Mouse (Mus musculus) regulatory T cell (primary cell): Measurements from ENCODE around the gene Wdr92.

Source experiments
- in situ Hi-C: fragments of 300-600 bp; cut with MboI, MseI; formaldehyde crosslinking; loops from one replicate; pipeline ENCODE4 v1.15.1; 2025; ENCODE audit warnings: high pct_unique_total_duplicates

The Wdr92 gene

GRCm38 (mm10) chr11:17181807-17182206, at the start of gene Wdr92:
TSS of gene Wdr92 (plus strand) at chr11:17182107.
- in situ Hi-C loops: no loop called here

GRCm38 (mm10) chr11:17135638-17136037, 46.3 kb upstream of the Wdr92 start:
- in situ Hi-C loops: no loop called here

GRCm38 (mm10) chr11:17138306-17139033, 43.4 kb upstream of the Wdr92 start:
- in situ Hi-C loops: no loop called here

GRCm38 (mm10) chr11:17158858-17159737, 22.8 kb upstream of the Wdr92 start, which contains the start of gene Ppp3r1:
TSS of gene Ppp3r1 (plus strand) at chr11:17159263.
- in situ Hi-C loops: loop anchor here (5.0 kb wide), 1 partner anchor 212 kb away; no protein-coding TSS in a partner anchor

- in situ Hi-C loops: loop anchor here (5.0 kb wide), 1 partner anchor 212 kb away; no protein-coding TSS in a partner anchor
These were observed 22.1 kb upstream of the Wdr92 start for GRCm38 (mm10) chr11:17159738-17160241.

GRCm38 (mm10) chr11:17160242-17160641, 21.7 kb upstream of the Wdr92 start:
- in situ Hi-C loops: no loop called here

GRCm38 (mm10) chr11:17163956-17164355, 18.0 kb upstream of the Wdr92 start:
- in situ Hi-C loops: no loop called here

GRCm38 (mm10) chr11:17166627-17167026, 15.3 kb upstream of the Wdr92 start:
- in situ Hi-C loops: no loop called here

- in situ Hi-C loops: no loop called here
These were observed 12.6 kb upstream of the Wdr92 start for GRCm38 (mm10) chr11:17169262-17169661.

GRCm38 (mm10) chr11:17170938-17171729, 10.8 kb upstream of the Wdr92 start:
- in situ Hi-C loops: no loop called here

GRCm38 (mm10) chr11:17172300-17172699, 9.6 kb upstream of the Wdr92 start:
- in situ Hi-C loops: no loop called here

GRCm38 (mm10) chr11:17176638-17177037, 5.3 kb upstream of the Wdr92 start:
- in situ Hi-C loops: no loop called here

GRCm38 (mm10) chr11:17180753-17181152, 1.2 kb upstream of the Wdr92 start:
- in situ Hi-C loops: no loop called here

GRCm38 (mm10) chr11:17183165-17183564, 1.3 kb downstream of the Wdr92 start:
- in situ Hi-C loops: no loop called here

- in situ Hi-C loops: no loop called here
These were observed 5.7 kb downstream of the Wdr92 start for GRCm38 (mm10) chr11:17187649-17188048.

GRCm38 (mm10) chr11:17188786-17189185, 6.9 kb downstream of the Wdr92 start:
- in situ Hi-C loops: no loop called here

- in situ Hi-C loops: no loop called here
These were observed 10.4 kb downstream of the Wdr92 start for GRCm38 (mm10) chr11:17192151-17192844.

GRCm38 (mm10) chr11:17199170-17199569, 17.3 kb downstream of the Wdr92 start:
- in situ Hi-C loops: no loop called here

- in situ Hi-C loops: no loop called here
These were observed 18.1 kb downstream of the Wdr92 start for GRCm38 (mm10) chr11:17199840-17200501.

- in situ Hi-C loops: no loop called here
These were observed 19.0 kb downstream of the Wdr92 start for GRCm38 (mm10) chr11:17200936-17201335.
